Comparison of ENCODE assay signal across 20 mouse cellular contexts in the genomic region with DNA sequence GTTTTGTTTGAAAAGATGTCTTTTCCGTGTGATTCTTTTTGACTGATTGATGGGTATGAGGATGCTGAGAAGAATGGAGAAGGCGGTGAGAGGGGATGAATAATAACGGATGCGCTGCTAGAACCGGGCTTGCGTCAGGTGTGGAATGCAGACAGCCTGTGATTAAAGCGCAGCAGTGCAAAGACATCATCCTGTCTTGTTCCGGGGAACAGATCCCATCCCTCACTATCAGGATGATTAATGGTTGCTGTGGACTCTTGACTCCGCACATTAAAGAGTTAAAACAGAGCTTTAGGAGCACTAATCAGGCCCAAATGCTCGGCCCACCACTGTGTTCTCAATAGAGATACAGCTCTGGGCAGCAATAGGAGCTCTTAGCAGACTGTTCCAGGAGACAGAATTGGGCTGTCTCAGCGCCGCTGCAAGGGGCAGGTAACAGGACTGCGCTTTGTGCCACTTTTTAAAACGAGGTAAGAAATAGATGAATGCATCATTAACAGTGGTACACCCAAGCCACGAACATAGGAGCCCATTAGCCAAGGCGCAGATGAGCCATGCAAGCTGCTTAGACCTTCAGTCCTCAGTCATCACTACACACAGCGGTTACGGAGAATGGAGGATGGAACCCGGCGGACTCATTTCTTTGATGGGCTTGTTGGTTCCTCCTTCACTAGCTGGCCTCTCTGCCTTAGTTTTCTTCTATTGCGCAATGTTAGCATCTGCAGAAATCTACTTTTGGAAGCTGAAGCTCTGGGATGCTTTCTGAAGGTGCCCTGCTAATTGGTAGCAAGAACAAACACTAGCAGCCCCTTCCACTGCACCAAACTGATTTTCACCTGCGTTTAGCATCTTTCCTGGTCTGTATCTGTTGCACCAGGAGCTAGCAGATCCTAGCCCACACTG.
A peak's percentile ranks its signal among the peaks of the same experiment; 100 is the strongest.
DNase-seq lines count a peak whose midpoint lies in the region; ATAC-seq and TF ChIP-seq lines count a peak whose summit lies in the region.
"Had no signal": no experiment of that assay in that cellular context is flagged by ENCODE, and none has a peak within 500 bp of the region (broad histone marks: within the 10 kb centered on the region; RNA-seq: fewer than 3 reads in every experiment).

No protein-coding gene starts in this region.

- no peak overlapping the region for H3K4me3 ChIP-seq in lung, embryonic 14.5 days (ENCODE audit: low read depth, low read length)
- no peak overlapping the region for H3K4me3 ChIP-seq in hindbrain, embryonic 15.5 days
- H3K4me3 ChIP-seq in myocyte, result no peak overlapping the region
- H3K4me3 ChIP-seq in heart, embryonic 12.5 days, result no peak overlapping the region
- H3K4me3 ChIP-seq: forebrain, embryonic 12.5 days; heart, embryonic 15.5 days; kidney, embryonic 15.5 days; limb, embryonic 15.5 days; midbrain, embryonic 10.5 days had no signal

- WGBS in lung, embryonic 14.5 days, result 44% methylated on average over 22 of the region's 22 CpGs
- 55% methylated on average over 22 of the region's 22 CpGs for WGBS in hindbrain, embryonic 15.5 days
- 64% methylated on average over 22 of the region's 22 CpGs for WGBS in heart, embryonic 12.5 days

- no peaks in the 10 kb centered on the region for H3K9me3 ChIP-seq in lung, embryonic 14.5 days (ENCODE audit: low read depth, low read length)
- H3K9me3 ChIP-seq in hindbrain, embryonic 15.5 days, result no peaks in the 10 kb centered on the region
- H3K9me3 ChIP-seq in heart, embryonic 12.5 days (replicated peaks), result no peaks in the 10 kb centered on the region
- H3K9me3 ChIP-seq: forebrain, embryonic 12.5 days; heart, embryonic 15.5 days; kidney, embryonic 15.5 days; limb, embryonic 15.5 days; midbrain, embryonic 10.5 days had no signal

- no peak overlapping the region for H3ac ChIP-seq in myocyte (ENCODE audit: control insufficient read depth, insufficient read length)

- no peaks in the 10 kb centered on the region for H3K27me3 ChIP-seq in lung, embryonic 14.5 days (ENCODE audit: insufficient read depth, low read length)
- H3K27me3 ChIP-seq in hindbrain, embryonic 15.5 days, result no peaks in the 10 kb centered on the region
- no peaks in the 10 kb centered on the region for H3K27me3 ChIP-seq in myocyte (ENCODE audit: control insufficient read depth, insufficient read depth, insufficient read length)
- no peaks in the 10 kb centered on the region for H3K27me3 ChIP-seq in heart, embryonic 12.5 days (replicated peaks)
- H3K27me3 ChIP-seq: forebrain, embryonic 12.5 days; heart, embryonic 15.5 days; kidney, embryonic 15.5 days had no signal

- no peaks in the 10 kb centered on the region for H3K4me1 ChIP-seq in lung, embryonic 14.5 days (ENCODE audit: insufficient read depth)
- H3K4me1 ChIP-seq in hindbrain, embryonic 15.5 days (replicated peaks), result peaks cover 9% of the 10 kb centered on the region
- H3K4me1 ChIP-seq in heart, embryonic 12.5 days (replicated peaks), result no peaks in the 10 kb centered on the region
- H3K4me1 ChIP-seq: forebrain, embryonic 12.5 days; heart, embryonic 15.5 days; kidney, embryonic 15.5 days; midbrain, embryonic 10.5 days had no signal

- no peaks in the 10 kb centered on the region for H3K79me2 ChIP-seq in myocyte (ENCODE audit: control insufficient read depth, insufficient read depth)

- DNase-seq in lung, embryonic 14.5 days, result peak; percentile 5
- DNase-seq in lung, postnatal 14 days, result no peak
- no peak for DNase-seq in cerebellum, adult 11-12 months
- no peak for DNase-seq in spleen, postnatal 10 days (ENCODE audit: low spot score in 2 of 2)
- DNase-seq: adrenal gland, postnatal 10 days; cerebellum, postnatal 10 days; heart, adult 18-20 months; kidney, postnatal 4 days; layer of hippocampus, adult 9-11 months; liver, postnatal 0 days; lung, postnatal 36 days had no signal

- TF ChIP-seq POLR2A in myocyte (IDR thresholded peaks at IDR 0.05; ENCODE audit: insufficient read length, low read depth), result no peak

- TF ChIP-seq CTCF in lung, embryonic 14.5 days (IDR thresholded peaks at IDR 0.05; ENCODE audit: low read depth), result no peak

- ATAC-seq in lung, embryonic 14.5 days (ENCODE audit: insufficient read depth), result no peak
- ATAC-seq in hindbrain, embryonic 15.5 days (ENCODE audit: low FRiP score, low read depth), result peak; percentile 59; the same call in 1 of the 2 replicates
- no peak for ATAC-seq in heart, embryonic 12.5 days (ENCODE audit: insufficient number of reproducible peaks, low FRiP score)
- ATAC-seq: intestine, postnatal 0 days; liver, postnatal 0 days had no signal

- H3K9ac ChIP-seq in lung, embryonic 14.5 days, result no peak overlapping the region
- no peak overlapping the region for H3K9ac ChIP-seq in hindbrain, embryonic 15.5 days
- H3K9ac ChIP-seq in heart, embryonic 12.5 days, result no peak overlapping the region
- H3K9ac ChIP-seq: forebrain, embryonic 12.5 days; heart, embryonic 15.5 days; kidney, embryonic 15.5 days; limb, embryonic 15.5 days; liver, postnatal 0 days had no signal

- H3K4me2 ChIP-seq in lung, embryonic 14.5 days, result no peak overlapping the region
- H3K4me2 ChIP-seq in hindbrain, embryonic 15.5 days, result peak overlapping the region; percentile 8; the same call in 1 of the 2 replicates
- no peak overlapping the region for H3K4me2 ChIP-seq in myocyte (ENCODE audit: low read depth)
- H3K4me2 ChIP-seq in heart, embryonic 12.5 days, result no peak overlapping the region
- H3K4me2 ChIP-seq: forebrain, embryonic 12.5 days; heart, embryonic 15.5 days; kidney, embryonic 15.5 days; limb, embryonic 15.5 days had no signal

- H3K27ac ChIP-seq in lung, embryonic 14.5 days (ENCODE audit: low read depth), result no peak overlapping the region
- H3K27ac ChIP-seq in hindbrain, embryonic 15.5 days (replicated peaks), result no peak overlapping the region
- no peak overlapping the region for H3K27ac ChIP-seq in heart, embryonic 12.5 days (ENCODE audit: poor library complexity, severe bottlenecking)
- H3K27ac ChIP-seq: forebrain, embryonic 12.5 days; heart, embryonic 15.5 days; kidney, embryonic 15.5 days; limb, embryonic 15.5 days; midbrain, embryonic 10.5 days had no signal

- no peaks in the 10 kb centered on the region for H3K36me3 ChIP-seq in lung, embryonic 14.5 days (ENCODE audit: insufficient read depth)
- H3K36me3 ChIP-seq in hindbrain, embryonic 15.5 days, result no peaks in the 10 kb centered on the region
- no peaks in the 10 kb centered on the region for H3K36me3 ChIP-seq in myocyte (ENCODE audit: control insufficient read depth, insufficient read depth)
- no peaks in the 10 kb centered on the region for H3K36me3 ChIP-seq in heart, embryonic 12.5 days
- H3K36me3 ChIP-seq: forebrain, embryonic 12.5 days; heart, embryonic 15.5 days; kidney, embryonic 15.5 days; limb, embryonic 15.5 days; midbrain, embryonic 10.5 days had no signal

TF ChIP-seq in myocyte, 11 proteins besides CTCF, POLR2A, EP300 and RAD21:
- TF ChIP-seq POLR2AphosphoS2 (IDR thresholded peaks at IDR 0.05; ENCODE audit: insufficient read length, low read depth), result no peak
- TF ChIP-seq MYOD1 (IDR thresholded peaks at IDR 0.05; ENCODE audit: control insufficient read depth in 1 of 3, insufficient read length in 2 of 3, low read depth in 2 of 3), result no peak
- no peak for TF ChIP-seq USF1 (IDR thresholded peaks at IDR 0.05; ENCODE audit: low read depth)
- no peak for TF ChIP-seq MAX (IDR thresholded peaks at IDR 0.05; ENCODE audit: low read depth)
- TF ChIP-seq TCF12 (IDR thresholded peaks at IDR 0.05; ENCODE audit: insufficient read depth, poor library complexity, severe bottlenecking), result no peak
- TF ChIP-seq CEBPB (IDR thresholded peaks at IDR 0.05; ENCODE audit: insufficient read depth, poor library complexity, severe bottlenecking), result peak; percentile 65
- TF ChIP-seq TCF3 (IDR thresholded peaks at IDR 0.05; ENCODE audit: insufficient read length, low read depth), result no peak
- TF ChIP-seq MYOG (IDR thresholded peaks at IDR 0.05; ENCODE audit: control insufficient read depth in 1 of 3, insufficient read depth in 1 of 3, insufficient read length in 2 of 3, low read depth in 2 of 3), result no peak
